Mouse (Mus musculus) bone marrow, adult 2 months (tissue): ENCODE data around the gene Coa4.

ENCODE experiments used
- CTCF ChIP-seq: fragments of 200-500 bp; IDR thresholded peaks from 2 replicates; pipeline ENCODE4 v1.5.1; 2011; ENCODE audit warnings: low read length, control low read depth; ENCODE audit not compliant: control insufficient read depth, insufficient read depth
- POLR2A ChIP-seq: fragments of 200-500 bp; IDR thresholded peaks from 2 replicates; pipeline ENCODE4 v1.6.1; 2011; ENCODE audit warnings: low read depth, mild to moderate bottlenecking, control low read depth, low read length, borderline replicate concordance; ENCODE audit not compliant: control insufficient read depth

DNA sequence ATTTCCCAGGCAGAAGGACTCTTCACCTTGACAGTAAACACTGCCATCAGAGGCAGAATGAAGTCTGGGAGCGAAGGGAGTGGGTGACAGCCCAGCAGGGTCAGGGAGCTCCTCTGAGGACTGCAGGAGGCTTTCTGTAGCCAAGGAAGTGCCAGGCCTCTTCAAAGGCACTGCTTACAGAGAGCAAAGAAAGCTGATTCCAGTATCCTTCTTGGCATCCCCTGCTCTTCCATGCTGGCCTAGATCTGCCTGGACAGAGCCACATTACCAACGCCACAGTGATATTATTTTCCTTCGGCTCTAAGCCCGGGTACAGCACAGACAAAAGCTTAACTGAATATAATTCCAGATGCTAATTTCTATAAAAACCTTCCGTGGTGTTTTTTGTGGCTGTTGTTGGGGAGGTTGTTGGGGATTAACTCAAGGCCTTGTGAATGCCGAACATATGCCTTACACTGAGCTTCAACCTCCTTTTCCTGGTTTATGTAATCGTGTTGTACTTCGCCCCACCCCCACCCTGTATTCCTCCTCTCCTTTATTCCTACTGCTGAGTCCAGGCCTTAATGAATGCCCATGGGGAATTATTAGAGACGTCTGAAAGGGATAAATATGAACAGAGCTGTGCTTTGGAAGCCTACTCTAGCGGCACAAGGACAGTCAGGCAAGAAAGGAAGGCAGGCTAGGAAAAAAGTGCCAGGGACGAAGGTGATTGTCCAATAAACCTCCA, 25.2 kb downstream of the Coa4 start:
- TF ChIP-seq CTCF = no peak
- no peak for TF ChIP-seq POLR2A
